Mouse (Mus musculus) spleen, postnatal 14 days (tissue): ENCODE results near the gene Pld1.
"Not testable (repeated sequence)": the region's sequence is repeated elsewhere in the genome, so short reads cannot be mapped to it uniquely, and the experiment has no call there.

Source experiments
- DNase-seq, 2 experiments: peaks; one replicate each; pipeline ENCODE4 v3.0.0; 2021 to 2022; ENCODE audit warnings: low spot score in 2 of 2

The Pld1 gene

DNA sequence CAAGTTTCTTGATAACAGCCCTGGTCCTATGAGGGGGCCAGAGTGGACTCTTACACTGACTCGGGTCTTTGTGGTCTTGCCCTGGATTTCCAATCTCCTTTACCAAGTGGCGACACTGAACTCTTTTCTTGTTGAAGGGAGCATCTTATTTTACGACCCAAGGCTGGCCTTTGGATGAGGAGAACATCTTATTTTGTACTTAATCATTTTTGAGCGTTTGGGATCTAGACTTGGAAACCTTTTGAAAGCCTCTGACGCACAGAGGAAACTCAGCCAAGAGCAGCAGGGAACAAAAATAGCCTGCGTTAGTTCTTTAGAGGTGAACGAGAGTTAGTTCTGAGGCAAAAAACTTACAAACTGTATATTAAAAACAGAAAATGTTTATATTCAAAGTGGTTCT is 4.5 kb downstream of the Pld1 start:
- no peak for DNase-seq

GRCm38 (mm10) chr3:27945397-27945796 is 6.9 kb downstream of the Pld1 start:
- DNase-seq, result not testable (repeated sequence)

DNA sequence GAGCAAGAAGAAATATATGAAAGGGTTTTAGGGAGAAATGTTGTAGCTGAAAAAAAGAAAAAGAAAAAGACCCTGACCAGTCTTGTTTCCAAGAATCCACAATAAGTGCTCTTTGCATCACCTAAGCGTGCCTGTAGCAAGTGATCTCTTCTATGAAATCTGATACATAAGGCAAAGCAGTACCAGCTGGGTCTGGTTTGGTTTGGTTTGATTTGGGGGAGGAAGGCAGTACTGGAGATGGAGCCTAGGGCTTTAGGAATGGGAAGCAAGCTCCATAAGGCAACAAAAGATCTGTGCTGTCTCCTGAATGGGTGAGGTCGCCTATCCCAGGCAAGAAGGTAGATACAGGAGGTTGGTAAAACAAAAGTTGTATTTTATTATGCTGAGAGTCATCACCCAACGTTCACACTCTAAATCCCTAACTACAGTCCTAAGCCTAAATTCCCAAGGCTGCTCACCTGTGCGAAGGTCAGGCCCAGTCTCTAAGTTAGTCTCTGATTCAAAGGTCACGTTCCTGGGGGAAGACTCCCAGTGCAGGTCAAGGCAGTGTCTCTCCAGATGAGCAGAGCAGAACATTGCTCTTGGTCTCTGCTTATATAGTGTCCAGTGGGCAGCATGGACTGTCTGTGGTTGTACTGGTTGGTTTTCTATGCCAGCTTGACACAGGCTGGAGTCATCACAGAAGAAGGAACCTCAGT is 10.8 kb downstream of the Pld1 start:
- no peak for DNase-seq

GRCm38 (mm10) chr3:27949873-27950250 is 11.4 kb downstream of the Pld1 start:
- no peak for DNase-seq

GRCm38 (mm10) chr3:27950726-27951125 is 12.2 kb downstream of the Pld1 start:
- DNase-seq, result no peak

- DNase-seq, result no peak
These were observed 13.2 kb downstream of the Pld1 start for GRCm38 (mm10) chr3:27951721-27952120.

DNA sequence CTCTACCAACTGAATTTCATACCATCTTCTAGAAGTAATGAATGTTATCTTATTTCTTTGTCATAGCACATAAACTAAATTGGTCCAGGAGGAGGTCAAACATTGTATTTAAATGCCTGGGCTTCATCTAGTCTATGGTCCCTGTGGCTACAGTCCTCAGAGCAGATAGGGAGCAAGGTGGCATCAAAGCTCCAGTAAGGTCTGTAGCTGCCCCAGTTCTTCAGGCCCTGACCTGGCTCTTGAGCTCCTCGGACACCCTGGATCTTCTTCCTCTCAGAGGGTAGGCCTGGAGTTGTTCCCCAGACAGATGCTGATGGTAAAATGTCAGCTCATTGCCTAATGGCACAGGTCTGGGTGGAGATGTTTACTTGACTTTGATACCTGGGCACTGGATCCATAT is 17.5 kb downstream of the Pld1 start:
- no peak for DNase-seq

- no peak for DNase-seq
These were observed 20.7 kb downstream of the Pld1 start for GRCm38 (mm10) chr3:27959221-27959620.

DNA sequence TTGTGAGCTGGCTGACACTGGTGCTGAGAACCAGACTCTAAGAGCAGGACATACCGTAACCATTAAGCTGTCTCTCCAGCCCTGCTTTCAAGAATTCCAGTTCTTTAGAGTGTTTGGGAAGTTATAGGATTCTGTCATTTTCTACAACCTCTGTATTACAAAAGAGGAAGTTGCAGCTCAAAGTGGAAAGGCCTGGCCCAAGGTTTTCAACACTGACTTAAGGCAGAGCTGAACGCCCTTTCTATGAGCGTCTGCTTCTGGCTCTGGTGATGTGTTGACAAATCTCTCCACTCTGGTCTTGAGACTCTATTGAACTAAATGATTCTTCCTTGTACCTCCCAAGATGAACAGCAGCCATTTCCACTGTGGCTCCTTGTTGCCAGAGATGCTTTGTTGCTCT is 22.7 kb downstream of the Pld1 start:
- no peak for DNase-seq

DNA sequence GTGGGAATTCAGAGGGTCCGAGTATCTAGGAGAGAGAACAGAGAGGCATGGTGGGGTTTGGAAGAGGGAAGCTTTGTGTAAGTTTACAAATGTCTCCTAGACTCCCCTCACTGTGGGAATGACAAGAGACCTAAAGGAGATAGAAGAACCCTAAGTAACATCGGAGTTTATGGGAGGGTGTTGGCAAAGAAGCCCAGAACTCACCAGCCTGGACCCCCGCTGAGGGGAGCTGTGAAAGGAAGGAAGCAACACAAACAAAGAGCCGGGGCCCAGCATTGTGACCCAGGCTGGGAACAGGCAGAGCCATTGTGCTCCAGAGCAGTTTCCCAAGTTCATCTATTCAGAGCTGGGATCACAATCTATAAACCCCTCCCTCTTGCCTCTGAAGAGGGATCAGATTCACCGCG is 25.3 kb downstream of the Pld1 start:
- no peak for DNase-seq

- no peak for DNase-seq
These were observed 30.2 kb downstream of the Pld1 start for GRCm38 (mm10) chr3:27968671-27969070.

DNA sequence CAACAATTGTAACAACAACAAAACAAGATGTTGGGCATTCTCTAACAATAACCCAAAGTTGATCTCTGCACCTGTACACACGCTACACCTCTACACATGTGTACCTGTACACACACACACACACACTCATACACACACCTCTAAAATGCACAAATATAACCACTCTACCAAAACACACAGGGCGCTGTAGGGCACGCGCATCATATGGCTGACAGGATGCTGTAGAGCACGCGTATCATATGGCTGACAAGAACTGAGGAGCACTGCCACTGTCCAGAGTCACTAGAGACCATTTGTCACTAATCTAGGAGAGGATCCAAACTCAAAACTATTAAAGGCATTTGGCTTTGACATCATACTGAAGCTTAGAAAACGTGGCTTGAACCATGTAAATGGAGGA is 35.4 kb downstream of the Pld1 start:
- no peak for DNase-seq

DNA sequence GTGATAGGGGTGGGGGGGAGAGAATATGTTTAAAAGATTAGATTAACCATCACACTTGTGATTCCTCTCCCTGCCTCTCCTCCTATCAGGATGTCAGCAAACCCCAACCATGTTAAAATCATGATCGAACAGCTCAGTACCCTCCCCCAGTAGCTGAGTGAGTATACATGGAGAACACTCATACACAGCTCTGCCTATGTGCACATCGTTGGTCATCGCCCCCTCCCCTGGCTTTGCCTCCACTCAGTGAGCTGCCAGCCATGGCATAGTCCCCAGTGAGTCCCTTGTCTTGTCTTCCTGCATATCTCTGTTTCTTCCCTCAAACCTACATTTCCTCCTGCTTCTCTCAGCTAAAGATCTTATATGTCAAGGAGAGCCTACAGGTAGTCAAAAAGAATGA is 36.5 kb downstream of the Pld1 start:
- DNase-seq, result no peak

DNA sequence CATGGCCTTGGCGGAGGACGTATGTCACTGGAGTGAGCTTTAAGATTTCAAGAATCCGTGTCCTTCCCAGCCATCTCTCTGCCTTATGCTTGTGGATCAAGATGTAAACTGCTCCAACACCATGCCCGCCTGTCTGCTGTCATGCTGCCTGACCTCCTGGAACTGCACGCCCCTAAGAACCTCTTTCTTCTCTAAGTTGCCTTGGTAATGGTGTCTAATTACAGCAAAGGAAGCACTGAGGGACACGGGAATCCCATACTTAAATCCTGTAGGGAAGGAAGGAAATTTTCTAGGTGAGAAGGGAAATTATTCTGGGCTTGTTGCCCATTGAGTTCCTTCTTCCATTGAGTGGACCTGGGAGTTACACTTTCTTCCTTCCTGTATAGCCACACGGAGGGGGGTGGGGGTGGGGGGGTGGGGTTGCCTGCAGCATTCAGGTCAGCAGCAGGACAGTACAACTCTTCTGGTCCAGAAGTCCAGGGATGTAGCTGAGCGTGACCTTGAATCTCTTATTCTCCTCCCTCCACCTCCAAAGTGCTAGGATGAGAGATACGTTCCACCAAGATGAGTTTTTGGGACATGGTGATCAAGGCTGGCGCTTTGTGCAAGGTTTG is 38.5 kb downstream of the Pld1 start:
- DNase-seq, result no peak

- no peak for DNase-seq
These were observed 39.7 kb downstream of the Pld1 start for GRCm38 (mm10) chr3:27978030-27978723.

DNA sequence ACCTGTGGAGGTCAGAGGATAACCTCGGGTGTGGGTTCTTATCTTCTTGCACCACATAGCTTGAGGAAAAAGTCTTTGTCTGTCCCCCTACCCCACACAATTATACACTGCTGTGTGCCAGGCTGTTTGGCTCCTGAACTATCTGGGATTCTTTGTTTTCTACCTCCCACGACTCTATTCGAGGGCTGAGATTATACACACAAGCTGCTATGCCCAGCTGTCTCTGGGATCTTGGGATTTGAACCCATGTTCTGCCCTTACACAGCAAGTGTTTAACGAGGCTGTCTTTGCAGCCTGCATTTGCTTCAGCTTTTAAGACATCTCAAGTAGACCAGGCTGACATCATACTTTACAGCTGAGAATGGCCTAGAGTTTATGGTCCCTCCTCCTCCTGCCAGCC is 43.1 kb downstream of the Pld1 start:
- no peak for DNase-seq

DNA sequence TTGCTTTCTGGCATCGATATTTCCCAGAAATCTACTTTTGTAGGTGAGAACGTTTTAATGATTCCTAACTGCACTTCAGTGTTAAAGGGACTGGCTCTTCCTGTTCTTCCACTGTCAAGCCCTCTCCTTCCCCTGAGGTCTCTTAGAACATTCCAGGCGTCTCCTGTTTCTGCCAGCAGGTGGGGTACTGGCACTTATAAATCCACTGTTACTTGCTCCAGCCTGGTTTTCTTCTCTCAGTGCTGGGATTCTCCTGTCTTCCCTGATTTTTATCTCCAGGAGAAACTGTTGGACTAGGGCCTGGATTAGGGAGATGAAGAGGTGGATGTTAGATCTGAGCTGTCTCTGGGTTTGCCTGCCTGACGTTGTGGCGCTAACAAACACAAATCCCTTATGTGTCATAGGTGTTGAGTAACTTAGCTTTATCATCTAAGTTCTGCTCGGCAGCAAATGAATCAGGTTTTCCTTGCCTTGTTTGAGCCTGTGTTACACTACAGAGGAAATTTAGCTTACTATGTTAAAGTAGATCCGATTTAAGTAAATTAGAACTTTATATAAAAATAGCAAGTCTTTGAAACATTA is 44.0 kb downstream of the Pld1 start:
- DNase-seq, result no peak

DNA sequence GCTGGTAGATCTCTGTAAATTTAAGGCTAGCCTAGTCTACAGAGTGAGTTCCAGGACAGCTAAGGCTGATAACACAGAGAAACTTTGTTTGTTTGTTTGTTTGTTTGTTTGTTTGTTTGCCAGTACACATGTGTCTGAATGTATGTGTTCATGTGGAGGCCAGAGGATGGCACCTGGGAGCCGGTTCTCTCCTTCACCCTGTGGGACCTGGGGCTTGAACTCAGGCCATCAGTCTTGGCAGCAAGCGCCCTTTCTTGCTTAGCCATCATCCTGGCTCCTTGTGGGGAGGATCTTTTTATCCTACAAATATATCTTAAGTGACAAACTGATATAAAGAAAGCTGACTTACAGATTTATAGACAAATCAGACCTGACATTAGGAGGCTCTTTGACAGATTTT is 44.8 kb downstream of the Pld1 start:
- no peak for DNase-seq

- no peak for DNase-seq
These were observed 45.6 kb downstream of the Pld1 start for GRCm38 (mm10) chr3:27983935-27984577.

DNA sequence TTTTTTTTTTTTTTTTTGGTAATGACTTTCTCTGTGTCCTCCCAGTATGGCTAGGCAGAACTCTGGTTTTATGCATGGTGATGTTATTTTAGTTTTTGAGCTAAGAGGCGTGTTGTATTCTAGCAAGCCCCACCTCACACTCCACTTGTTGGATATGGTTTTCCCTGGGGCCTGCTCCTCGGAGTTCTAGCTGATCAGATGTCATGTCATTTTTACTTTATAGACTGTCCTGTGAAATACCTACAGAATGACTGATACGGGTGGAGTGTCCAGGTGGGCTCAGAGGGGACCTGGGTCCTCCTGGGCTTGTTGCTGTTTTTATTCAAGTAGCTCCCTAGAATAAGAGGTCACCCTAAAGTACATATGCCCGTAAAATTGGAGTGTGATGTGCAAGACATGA is 46.1 kb downstream of the Pld1 start:
- DNase-seq, result no peak

DNA sequence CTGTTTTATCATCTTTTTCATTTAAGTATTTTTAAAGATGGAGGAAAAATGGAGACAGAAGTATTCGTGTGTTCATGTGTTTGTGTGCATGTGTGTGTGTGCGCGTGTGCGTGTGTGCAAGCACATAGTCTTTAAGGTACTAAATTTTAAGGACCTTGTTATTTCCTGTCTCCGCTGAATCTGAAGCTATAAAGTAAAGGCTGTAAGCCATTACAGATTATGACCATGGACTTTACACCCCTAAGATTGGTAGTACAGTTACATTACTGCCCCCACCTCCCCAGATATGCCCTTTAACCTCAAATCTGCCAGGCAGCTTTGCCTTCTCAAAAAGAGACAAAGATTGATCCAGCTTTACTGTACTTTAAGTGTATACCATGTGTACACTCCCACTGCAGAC is 46.8 kb downstream of the Pld1 start:
- DNase-seq, result no peak

- DNase-seq, result no peak
These were observed 49.5 kb downstream of the Pld1 start for GRCm38 (mm10) chr3:27987891-27988536.
